Mouse (Mus musculus): ENCODE results near the gene Pkp1. TPM values are rescaled to one million over a fixed set of nuclear protein-coding genes. Genes with fewer than 3 reads are reported as not detected.
A peak's percentile ranks its signal among the peaks of the same experiment; 100 is the strongest.

Gene Pkp1
- total RNA-seq, 4 experiments from 2014 or later: not detected

DNA sequence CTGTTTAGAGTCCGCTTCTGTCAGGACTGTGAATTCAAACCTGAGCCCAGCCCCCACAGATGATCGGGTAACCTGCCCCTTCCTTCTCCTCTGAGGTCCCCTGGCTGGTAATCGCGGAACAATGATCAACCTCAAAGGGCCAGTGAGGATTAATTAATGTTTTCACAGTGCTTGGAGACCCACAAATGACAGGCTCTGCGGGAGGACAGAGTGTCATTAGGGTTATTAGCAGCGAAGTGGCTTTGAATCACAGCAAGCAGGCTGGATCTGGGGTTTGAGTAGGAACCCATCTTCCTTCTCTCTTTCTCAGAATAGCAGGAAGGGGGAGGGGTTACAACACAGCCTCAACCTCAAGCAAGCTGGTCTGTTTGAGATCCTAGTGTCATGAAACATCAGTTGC lies 9.6 kb downstream of the Pkp1 start:
- DNase-seq (ENCODE audit: low spot score in 2 of 2): no peak

DNA sequence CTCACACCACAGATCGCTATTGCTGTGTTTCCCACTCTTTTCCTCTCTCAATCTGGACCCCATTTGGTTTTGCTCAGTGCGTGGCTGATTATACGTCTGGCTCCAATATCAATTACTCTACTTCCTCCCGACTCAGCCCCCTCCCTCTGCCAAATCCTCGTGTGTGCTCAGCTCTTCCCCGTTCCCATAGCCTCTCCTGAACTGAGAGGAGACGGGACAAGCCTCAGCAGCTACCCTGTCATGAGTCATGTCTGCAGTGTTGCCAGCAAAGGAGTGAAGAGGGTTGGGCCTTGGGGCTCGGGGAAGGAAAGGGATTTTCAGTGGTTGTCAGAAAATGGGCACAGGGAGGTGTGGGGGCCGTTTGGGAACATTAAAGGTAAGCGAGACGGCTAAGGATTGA lies 12.3 kb downstream of the Pkp1 start:
- DNase-seq (ENCODE audit: low spot score in 2 of 2): peak; percentile 12 to 22

DNA sequence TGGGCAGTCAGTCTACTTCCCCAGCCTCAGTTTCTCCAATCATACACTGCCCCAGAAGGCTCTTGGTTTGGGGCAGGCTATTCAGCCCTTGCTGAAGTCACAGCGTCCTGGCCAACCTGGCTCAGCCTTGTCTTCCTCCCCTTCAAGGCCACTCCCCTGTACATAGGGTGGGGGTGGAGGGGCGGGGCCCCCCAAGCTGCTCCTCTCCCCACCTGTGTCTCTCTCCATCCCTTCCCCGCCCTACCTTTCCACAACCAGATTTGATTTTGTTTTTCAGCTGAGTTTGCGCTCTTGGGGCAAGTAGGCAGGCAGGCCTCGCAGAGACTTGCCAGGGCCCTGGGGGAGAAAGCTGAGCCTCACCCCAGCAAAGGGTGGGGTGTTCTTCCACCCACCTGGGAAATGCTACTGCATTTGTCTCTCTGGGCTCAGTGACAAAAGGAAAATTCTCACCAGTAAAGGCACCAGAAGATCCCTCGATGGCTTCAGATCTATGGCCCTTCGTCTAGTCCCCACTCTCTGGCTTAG lies 19.0 kb downstream of the Pkp1 start:
- no peak for DNase-seq (ENCODE audit: low spot score in 2 of 2)

DNA sequence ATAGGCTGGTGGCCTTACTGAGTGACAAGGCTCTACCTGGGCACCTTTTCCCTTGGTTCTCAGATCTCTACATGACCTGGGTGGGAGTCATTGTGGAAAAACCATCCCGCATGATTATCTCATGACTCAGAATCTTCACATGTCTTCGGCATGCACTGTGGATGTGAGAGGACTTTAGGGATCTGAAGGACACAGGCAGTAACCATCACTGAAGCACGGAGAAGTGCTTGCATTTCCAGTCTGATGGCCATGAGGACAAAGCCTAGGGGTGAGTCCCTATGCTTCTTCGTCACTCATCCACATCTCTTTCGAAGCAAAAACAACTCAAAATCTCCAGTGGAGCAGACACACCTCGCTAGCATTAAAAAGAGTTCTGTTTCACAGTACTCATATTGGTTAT lies 19.7 kb downstream of the Pkp1 start:
- DNase-seq (ENCODE audit: low spot score in 2 of 2): no peak

DNA sequence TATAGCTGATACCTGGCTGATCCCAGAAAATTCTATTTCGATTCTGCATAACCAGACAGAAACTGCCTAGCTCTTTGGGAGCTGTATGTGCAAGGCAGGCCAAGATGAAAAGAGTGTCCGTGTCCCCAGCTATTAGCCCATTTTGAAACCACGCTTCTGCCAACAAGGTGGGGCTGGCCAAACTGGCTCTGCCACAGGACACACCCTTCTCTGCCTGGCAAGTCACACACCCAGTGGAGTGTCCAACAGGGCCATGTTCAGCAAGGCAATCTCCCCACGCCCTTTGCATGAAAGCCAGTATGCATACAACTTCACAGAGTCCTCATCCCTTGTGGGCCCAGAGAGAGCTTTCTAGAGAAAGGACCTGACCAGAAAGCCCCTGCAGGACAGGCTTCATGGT lies 23.6 kb downstream of the Pkp1 start:
- DNase-seq (ENCODE audit: low spot score in 2 of 2): no peak

DNA sequence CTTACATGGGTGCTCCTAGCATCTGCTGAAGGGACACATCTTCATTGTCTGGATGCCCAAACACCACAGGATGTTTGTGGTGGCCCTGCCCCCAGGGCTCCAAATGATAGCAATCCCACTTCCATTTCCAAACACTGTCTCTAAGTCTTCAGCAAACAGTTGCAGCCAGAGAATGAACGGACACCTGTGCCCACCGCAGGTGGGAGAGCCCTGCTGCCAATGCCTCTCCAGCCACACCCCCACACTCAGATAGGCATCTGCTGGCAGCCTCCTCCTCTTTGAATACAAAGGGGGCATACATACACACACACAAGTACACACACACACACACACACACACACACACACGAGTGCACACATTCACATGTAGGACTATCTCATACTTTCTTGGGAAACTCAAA lies 25.6 kb downstream of the Pkp1 start:
- no peak for DNase-seq (ENCODE audit: low spot score in 2 of 2)

DNA sequence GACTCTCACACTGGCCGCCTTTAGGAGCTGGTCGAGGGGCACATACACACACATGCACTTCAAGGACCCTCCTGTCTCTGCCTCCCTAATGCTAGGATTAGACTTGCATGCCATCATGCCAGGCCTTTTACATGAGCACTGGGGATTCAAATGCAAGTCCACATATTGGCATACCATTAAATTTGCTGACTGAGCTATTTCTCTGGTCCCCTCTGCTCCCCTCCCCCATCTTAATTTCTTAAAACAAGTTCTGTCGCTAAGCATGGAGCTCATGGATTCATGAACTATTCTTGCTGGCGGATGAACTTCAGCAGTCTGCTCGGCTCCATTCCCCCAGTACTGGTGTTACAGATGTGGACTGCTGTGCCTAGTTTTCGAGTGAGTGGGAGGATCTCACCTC lies 26.2 kb downstream of the Pkp1 start:
- DNase-seq (ENCODE audit: low spot score in 2 of 2): no peak

DNA sequence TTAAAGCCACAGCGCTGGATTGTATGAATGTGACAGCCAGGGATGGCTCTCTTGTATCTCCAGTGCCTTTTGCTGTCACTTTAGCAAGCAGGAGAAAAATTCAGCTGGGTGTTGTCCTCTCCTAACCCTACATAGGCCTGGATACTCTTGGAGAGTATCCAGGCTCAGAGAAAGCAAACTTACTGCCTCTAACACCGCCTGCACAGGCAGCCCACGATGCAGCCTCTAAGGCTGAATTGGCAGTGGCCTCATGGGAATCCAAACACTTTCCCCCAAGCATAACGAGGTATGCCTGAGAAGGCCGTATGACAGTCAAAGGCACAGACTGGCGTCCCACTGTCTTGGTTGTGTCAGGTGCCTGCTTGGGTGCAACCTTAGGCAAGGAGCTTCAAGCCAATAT lies 26.8 kb downstream of the Pkp1 start:
- no peak for DNase-seq (ENCODE audit: low spot score in 2 of 2)

DNA sequence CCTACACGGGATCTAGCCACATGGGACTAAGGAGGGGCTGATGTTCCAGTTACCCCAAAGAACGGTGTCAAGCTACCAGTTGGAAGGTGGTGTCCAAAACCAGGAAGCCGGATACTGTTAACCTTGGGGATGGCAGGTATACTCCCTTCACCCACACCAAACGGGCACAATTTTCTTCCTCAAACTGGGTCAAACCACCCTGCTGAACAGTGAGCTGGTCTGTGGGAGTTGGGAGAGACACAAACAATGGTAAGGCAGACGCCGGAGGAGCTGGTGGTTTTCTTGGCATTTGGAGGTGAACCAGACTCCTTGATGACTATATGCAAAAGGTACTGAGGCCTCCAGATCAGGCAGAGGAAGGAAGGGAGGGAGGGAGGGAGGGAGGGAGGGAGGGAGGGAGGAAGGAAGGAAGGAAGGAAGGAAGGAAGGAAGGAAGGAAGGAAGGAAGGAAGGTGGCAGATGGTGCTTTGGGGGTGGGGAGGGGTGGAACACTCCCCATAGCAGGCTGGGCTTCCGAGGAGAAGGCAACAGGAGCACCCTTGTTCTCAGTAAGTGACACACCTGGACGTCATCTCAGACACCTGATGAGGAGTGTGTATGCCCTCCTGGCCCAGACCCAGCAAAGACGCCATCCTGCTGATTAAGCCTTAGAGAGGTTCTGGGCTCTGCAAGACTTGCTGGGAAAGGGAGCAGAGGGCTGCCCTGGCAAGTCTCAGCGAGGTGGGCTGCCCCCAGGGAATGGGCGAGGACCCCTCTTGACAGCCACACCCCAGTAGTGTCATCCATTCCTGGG lies 27.4 kb downstream of the Pkp1 start:
- no peak for DNase-seq (ENCODE audit: low spot score in 2 of 2)

DNA sequence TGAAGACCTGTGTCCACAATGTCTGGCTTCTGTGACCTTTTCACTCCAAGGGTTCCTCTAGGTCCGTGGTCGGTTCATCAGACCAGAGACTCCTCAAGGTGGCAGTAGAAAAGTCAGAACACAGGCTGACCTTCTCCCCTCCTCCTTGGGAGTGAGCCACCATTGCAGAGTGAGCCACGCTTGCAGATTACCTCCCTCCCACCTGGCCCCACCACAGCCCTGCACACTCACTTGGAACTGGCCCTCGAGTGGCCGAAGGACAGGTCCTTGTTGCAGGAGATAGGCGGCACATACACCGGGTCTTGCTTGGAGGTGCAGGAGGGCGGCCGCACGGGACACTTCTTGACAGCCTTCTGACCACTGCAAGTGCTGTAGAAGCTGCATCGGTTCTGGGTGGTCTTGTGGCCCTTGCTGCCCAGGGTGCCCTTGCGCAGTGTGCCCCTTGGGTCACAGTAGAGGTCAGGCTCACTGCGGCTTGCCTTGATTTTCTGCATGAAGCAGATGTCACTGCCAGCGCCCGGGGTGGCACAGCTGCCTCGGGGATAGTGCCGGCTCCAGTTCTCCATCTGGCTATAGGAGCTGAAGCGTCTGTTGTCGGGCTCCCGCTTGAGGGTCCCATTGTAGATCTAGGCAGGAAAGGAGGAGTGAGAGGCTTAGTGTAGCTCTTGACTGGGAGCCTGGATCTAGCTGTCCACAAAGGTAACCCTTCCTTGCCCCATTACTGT lies 29.4 kb downstream of the Pkp1 start:
- DNase-seq (ENCODE audit: low spot score in 2 of 2): no peak

DNA sequence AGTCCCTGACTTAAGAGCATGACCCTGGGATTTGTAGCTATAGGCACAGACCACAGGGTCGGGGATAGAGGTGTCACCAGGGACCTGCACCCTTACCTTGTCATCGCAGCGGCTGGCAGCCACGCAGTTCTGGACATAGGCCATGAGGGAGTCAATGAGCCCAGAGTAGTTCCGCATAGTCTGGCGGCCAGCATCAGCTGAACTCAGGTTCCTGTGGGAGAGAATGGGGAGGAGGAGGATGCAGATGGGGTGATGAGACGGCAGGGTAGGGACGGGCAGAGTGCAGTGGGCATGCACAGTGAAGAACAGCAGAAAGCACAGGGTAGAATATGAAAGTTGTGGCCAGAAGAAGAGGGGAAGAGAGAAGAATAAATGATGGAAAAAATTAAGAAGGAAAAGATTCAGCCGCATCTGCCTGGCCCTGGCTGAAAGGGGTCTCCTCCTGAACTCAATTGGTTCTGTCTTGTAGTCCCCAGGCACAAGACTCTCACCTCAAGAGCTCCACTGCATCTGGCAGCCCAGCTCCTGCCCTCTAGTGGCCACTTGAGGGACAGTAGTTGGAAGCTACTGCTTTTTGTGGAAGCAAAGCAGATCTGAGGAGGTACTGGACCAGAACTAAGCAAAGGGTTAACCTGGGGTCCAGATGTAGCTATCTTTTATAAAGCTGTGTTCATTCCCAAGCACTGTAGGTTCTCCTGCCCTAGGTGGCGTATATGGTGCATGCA lies 36.5 kb downstream of the Pkp1 start:
- DNase-seq (ENCODE audit: low spot score in 2 of 2): peak in 1 of 2 experiments; percentile 64

DNA sequence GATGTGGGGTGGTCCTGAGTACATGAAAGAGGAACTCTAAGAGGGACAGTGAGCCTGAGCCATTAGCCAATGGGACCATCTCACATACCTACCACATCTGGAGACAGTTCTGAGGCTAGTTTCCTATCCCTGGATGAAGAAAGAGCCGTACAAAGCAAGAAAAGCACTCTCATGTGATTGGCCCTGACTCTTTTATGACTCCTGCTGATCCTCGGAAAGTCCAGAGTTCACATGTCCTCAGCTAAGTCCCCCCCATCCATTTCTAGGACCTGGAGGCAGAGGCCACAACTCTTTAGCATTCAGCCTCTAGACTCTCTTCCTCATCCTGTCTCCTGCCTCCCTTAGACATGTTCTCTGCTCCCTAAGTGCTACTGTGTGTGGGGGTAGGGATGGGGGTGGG lies 41.8 kb downstream of the Pkp1 start:
- DNase-seq (ENCODE audit: low spot score in 2 of 2): no peak

DNA sequence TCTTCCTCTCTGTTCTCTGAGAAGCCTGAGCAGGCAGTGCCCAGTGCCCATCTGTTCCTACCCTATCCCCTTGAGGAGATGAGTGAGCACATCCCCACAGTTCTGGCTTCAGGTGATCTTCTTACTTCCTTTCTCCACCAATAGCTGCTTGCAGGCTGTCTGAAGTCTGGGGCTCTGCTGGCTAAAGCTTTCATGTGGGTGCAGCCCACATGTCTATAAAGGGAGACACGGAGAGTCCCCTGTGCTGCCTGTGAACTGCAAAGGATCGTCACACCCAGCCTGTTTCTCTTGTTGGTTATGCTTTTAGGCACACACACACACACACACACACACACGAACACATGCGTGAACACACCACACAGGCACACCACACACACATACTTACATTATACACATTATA lies 46.0 kb downstream of the Pkp1 start:
- no peak for DNase-seq (ENCODE audit: low spot score in 2 of 2)

DNA sequence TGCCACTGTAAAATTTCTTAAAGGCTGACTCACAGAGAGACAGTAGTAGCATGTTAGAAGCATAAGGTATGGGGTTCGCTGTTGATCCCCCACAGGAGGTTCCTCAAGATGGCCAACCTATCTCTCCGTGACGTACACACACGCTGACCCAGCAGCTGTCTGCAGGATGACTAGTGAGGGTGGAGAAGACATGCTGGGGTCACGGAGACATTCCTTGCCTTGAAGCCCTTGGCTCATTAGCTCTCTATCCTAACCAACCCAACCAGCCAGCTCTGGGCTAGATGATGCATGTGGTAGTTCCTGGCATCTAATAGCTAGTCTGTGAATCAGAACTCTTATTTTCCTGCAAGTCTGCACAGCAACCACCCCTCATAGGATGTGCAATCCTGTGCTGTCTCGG lies 50.4 kb downstream of the Pkp1 start:
- DNase-seq (ENCODE audit: low spot score in 2 of 2): no peak

DNA sequence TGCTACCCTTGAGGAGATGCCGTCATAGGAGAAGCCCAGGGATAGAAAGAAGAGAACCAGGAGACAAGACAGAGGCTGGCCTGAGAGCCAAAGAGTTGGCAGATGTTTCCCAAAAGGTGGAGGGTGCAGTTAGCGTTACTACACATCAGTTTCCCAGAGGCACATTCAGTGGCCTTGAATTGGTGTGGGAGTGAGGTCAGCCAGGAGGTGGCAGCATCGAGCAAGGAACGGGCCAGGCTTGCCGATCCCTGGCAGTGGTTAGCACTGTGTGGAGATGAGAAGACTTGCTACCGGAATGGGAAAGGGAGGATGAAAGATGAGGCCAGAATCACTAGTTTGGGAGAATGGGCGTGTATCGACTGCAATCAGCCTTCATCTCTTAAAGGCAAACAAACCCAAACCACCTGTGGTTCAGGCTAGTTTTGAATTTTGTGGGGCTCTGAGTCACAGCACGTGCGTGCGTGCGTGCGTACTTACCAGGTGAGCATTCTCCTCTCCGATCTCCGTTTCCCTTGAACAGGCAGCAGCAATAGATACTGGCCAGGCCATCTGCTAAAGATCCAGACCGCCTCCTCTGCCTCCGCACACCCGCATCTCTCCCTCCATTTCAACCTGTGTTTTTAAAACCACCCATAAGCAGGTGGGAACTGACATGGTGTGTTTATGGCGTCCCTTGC lies 53.4 kb downstream of the Pkp1 start:
- peak; percentile 68 to 86 for DNase-seq (ENCODE audit: low spot score in 2 of 2)

DNA sequence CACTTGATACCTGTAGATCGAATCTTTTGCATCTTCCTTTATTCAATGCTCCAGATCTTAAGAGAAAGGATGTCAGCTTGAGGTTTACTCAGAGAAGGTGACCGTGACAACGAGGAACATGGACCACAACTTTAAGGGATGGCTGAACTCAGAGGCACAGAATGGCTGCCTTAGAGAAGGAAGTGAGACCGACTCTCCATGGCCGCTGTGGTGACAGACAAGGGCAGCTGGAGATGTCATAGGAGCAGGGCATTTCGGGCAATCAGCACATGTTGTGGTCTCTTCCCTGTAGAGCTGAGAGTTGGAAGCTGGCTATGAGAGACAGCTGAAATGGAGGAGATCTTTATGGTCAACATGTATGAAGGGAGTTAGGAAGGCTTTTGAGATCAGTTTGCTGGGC lies 54.2 kb downstream of the Pkp1 start:
- DNase-seq (ENCODE audit: low spot score in 2 of 2): no peak

DNA sequence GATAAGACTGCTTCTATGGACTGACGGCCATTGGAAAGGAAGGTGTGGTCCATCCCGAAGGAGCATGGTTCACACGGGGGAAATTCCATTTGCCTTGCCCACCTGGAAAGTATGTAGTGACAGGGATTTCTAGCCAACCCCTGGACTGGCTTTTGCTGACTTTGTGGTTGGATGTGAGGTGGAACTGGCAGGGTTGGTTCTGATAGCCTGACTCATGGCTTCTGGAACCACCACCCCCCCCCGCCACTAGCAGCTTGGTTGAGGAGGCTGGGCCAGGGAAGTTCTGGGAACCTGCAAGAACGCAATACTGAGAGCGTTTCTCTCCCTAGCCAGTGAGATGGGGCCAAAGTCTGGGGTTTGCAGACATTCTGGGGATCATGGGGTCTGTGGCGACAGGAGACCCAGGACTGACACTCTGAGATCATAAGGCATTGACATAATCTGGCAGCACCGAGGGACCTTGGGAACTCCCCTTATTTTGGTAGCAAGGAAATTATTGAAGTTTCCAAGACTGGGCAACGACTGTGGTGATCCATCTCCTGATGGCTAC lies 55.1 kb downstream of the Pkp1 start:
- DNase-seq (ENCODE audit: low spot score in 2 of 2): no peak

DNA sequence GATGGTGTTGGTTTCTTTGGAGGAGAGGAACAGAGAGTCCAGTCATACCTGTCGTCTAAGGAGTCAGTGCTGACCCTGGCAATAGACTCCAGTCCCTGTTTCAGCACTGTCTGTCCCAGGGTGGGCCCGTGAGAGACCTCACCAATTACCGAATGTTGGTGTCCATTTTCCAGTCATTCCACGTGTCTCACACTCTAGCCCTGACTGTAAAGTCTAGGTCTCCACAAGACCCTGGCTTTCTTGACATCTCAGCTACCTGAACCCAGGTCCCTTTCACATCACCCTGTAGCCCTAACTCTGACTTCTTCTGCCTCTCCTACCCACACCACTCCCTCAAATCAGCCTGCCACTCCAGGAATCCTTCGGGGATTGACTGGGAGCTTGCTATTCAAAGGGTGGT lies 56.4 kb downstream of the Pkp1 start:
- no peak for DNase-seq (ENCODE audit: low spot score in 2 of 2)

DNA sequence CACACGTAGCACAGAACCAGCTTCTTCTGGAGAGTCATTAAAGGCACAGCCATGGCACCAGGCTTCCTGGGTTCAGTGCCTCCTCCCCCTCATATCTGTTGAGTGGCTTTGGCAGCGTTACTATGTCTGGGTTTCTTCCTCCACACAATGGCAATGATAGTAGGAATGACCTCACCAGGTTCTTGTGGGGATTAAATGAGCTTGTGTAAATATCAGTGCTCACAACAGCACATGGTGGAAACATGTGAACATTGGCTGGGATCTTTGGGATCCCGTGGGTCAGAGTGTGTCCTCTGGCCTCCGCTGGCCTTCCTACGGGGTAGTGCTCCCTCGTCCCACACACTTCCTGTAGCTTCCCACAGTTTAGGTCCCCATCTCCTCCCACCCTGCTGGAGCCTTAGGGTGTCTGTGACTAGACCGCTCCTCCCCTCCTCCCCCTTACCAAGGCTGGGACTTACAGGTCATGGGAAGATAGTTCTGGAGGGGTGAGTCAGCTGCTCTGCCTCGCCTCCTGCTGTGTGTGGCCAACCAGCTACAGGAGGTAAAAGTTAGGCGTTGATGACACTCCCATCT lies 56.9 kb downstream of the Pkp1 start:
- DNase-seq (ENCODE audit: low spot score in 2 of 2): no peak

DNA sequence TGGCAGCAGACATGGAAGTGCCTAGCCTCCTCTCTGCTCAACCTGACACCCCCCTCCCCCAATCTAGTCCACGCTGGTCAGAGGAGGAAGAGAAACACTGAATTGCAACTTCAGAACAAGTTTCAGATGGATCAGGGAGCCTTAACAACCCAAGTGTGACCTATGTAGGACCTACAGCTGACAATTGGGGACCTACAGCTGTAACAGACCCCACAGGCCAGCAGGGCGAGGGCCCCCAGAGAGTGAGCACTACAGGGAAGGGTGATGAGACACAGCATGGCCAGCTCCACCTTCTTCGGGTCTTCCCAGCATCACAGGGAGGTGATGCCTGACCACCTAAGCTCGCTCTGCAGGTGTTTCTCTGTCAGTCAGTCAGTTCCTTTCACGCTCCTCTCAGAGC lies 57.9 kb downstream of the Pkp1 start:
- no peak for DNase-seq (ENCODE audit: low spot score in 2 of 2)

DNA sequence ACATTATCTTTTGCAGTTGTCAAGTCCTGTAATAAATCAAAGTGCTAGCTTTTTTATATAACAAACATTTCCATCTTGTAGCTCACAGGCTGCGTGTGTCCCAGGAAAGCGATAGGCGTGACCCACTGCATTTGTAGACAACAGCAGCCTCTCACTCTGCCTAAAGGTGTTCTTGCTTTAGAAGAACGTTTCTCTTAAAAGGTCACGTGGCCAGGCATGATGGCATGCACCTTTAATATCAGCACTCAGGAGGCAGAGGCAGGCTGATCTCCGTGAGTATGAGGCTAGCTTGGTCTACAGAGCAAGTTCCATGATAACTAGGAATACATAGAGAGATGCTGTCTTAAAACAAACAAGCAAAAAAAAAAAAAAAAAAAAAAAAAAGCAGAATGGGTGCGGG lies 60.5 kb downstream of the Pkp1 start:
- no peak for DNase-seq (ENCODE audit: low spot score in 2 of 2)
